Comparison of ENCODE assay signal across 15 mouse cellular contexts in genomic region chr7:3440526-3440925, GRCm38 (mm10). TPM values are rescaled to one million over a fixed set of nuclear protein-coding genes. Genes with fewer than 3 reads are reported as not detected.
"Had no signal": no experiment of that assay in that cellular context is flagged by ENCODE, and none has a peak within 500 bp of the region (broad histone marks: within the 10 kb centered on the region; RNA-seq: fewer than 3 reads in every experiment).

No protein-coding gene starts in this region.

- H3K4me1 ChIP-seq: liver, embryonic 12.5 days; midbrain, embryonic 10.5 days; neural tube, embryonic 13.5 days had no signal

- H3K27ac ChIP-seq: kidney, postnatal 0 days; limb, embryonic 15.5 days; liver, embryonic 12.5 days; lung, embryonic 15.5 days; midbrain, embryonic 10.5 days; neural tube, embryonic 13.5 days had no signal

- H3K9ac ChIP-seq: limb, embryonic 15.5 days; liver, embryonic 12.5 days; lung, embryonic 15.5 days; neural tube, embryonic 13.5 days had no signal

- H3K9me3 ChIP-seq: limb, embryonic 15.5 days; liver, embryonic 12.5 days; lung, embryonic 15.5 days; midbrain, embryonic 10.5 days; neural tube, embryonic 13.5 days had no signal

- H3K4me3 ChIP-seq: limb, embryonic 15.5 days; liver, embryonic 12.5 days; lung, embryonic 15.5 days; midbrain, embryonic 10.5 days; neural tube, embryonic 13.5 days had no signal

- DNase-seq: kidney, adult 11 months; kidney, adult 9 months; kidney, postnatal 36 days; right cerebral cortex, adult 18-20 months; right cerebral cortex, postnatal 25 days; thymus, postnatal 36 days had no signal

- ATAC-seq: liver, embryonic 12.5 days had no signal

- H3K27me3 ChIP-seq: liver, embryonic 12.5 days; lung, embryonic 15.5 days; neural tube, embryonic 13.5 days had no signal

- H3K4me2 ChIP-seq: limb, embryonic 15.5 days; liver, embryonic 12.5 days; lung, embryonic 15.5 days; neural tube, embryonic 13.5 days had no signal

- H3K36me3 ChIP-seq: limb, embryonic 15.5 days; liver, embryonic 12.5 days; lung, embryonic 15.5 days; midbrain, embryonic 10.5 days; neural tube, embryonic 13.5 days had no signal

RNA-seq across cellular contexts. Expression of gene Cacng6, which starts 16.5 kb away (rescaled TPM):
- total RNA-seq: megakaryocyte, adult 5-6 weeks had no signal
- polyA plus RNA-seq: kidney, postnatal 0 days; lung, embryonic 15.5 days; midbrain, embryonic 10.5 days; small intestine, adult 2 months had no signal

RNA-seq across cellular contexts. Expression of gene Cacng8, which starts 50.0 kb away (rescaled TPM):
- total RNA-seq: megakaryocyte, adult 5-6 weeks had no signal
- polyA plus RNA-seq: liver, embryonic 16.5 days had no signal
